Mouse (Mus musculus) embryo, embryonic 9.5 days (tissue): ENCODE measurements at regions not wholly inside any gene's neighbourhood (a gene's known extent, or its start where the extent isn't known, plus 50 kb on each side); places are given as distances from the start of the nearest gene placed in this dataset.
"Not testable (repeated sequence)": the region's sequence is repeated elsewhere in the genome, so short reads cannot be mapped to it uniquely, and the experiment has no call there.

Experiments used
- DNase-seq: peaks from one replicate; pipeline ENCODE4 v3.0.0-alpha.2; 2017; ENCODE audit errors: extremely low spot score

DNA sequence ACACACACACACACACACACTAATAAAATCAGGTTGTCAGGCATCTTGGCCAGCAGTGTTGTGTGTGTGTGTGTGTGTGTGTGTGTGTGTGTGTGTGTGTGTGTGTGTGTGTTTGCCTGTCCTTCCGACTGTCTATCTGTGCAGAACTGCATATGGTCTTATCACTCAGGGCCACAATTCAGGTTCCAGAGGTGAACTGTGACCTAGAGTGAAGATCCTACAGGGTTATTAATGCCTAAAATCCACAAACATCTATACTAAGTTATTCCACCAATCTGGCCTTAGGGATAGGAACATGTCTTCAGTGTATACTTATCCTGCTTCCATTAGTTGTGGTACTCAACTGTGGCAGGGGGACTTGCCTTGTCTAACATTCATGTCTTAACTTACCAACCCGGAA is 96.7 kb downstream of the Zfp369 start:
- DNase-seq, result not testable (repeated sequence)

DNA sequence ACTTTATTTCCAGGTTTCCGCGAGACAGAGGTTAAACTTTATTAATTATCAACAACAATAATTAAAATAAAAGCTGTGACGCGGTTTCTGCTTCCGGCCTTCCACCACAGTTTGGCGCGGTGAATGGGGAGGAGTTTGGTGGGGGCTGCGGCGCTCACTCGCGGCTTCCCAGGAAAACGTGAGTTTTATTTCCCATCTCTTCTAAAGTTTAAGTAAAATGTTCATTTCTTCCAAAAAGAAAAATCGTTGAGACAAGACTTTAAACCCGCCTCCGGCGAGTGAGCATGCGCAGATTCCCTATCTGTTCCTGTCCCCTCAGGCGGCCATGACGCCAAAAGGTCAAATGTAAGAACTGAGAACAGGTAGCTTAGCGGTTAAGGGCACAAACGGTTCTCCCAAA is 100.8 kb downstream of the Zfp369 start:
- not testable (repeated sequence) for DNase-seq

DNA sequence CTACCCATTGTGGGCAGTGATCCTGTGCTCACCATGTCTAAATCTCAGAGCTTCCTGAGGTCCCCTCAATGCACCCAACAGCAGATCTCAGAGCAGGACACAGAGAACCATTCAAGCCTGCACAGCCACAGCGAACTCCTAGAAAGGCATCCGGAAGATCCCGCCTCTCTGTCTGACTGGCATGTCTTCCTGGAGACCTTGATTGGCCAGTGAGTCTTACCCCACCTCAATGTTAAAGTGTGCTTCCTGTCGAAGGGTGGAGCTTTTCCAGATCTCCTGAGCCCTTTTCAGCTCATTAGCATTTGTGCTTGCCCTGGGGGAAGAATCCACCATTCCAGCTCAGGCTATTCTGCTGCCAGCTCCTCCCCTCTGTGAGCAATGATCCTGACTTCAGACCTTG is 97.5 kb upstream of the Gm10139 start:
- not testable (repeated sequence) for DNase-seq

DNA sequence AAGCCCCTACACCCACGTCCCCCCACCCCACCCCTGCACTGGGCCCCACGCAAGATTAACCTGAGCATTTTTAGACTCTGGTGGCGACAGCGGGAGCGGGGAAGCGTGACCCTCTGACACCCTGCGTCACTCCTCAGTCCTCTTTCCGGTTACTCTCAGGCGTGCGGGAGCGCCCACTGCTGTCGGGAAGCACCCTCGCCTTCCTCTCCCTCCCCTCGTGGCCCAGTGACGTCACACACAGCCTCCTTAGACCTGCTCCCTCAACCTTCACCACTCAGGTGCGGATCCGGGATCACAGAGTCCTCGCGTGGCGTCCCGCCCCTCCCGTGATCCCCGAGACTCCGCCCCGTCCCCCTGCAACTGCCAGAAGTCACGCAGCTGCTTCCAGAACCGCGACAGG is 92.3 kb upstream of the Gm10139 start:
- DNase-seq, result peak; percentile 14
